Mouse (Mus musculus) frontal cortex, postnatal 36 days (tissue): ENCODE results near the gene Hspa1a.
A peak's percentile ranks its signal among the peaks of the same experiment; 100 is the strongest.
"Not testable (repeated sequence)": the region's sequence is repeated elsewhere in the genome, so short reads cannot be mapped to it uniquely, and the experiment has no call there.

Experiments used
- DNase-seq, 2 experiments: peaks; one replicate each; pipeline ENCODE4 v3.0.0; 2022; ENCODE audit warnings: low spot score in 2 of 2

Gene Hspa1a

DNA sequence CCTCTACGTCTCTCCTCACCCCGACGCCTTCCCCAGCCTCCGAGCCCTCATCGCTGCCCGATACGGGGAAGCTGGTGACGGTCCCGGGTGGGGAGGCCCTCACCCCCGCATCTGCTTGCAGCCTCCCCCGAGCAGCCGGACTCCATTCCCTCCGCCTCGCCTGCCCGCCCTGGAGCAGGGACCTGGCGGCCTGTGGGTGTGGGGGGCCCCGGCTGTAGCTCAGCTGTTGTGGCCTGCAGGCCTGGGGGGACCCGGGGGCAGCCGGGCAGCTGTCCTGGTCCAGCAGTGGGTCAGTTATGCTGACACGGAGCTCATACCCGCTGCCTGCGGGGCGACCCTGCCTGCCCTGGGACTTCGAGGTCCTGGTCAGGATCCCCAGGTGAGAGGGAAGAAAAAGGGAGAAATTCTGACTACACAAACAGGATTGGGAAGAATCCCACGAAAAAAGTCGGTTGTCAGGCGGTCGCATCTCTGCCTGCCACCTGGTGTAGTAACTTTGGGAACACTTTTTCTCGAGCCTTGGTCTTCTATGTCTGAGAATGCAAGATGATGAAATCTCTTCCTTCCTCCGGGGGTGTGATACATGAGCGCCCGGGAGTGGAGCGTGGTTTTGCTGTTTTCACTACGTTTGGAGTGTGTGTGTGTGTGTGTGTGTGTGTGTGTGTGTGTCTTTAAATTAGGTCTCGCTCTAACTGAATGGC is 29.6 kb upstream of the Hspa1a start:
- DNase-seq: peak; percentile 15 to 40

DNA sequence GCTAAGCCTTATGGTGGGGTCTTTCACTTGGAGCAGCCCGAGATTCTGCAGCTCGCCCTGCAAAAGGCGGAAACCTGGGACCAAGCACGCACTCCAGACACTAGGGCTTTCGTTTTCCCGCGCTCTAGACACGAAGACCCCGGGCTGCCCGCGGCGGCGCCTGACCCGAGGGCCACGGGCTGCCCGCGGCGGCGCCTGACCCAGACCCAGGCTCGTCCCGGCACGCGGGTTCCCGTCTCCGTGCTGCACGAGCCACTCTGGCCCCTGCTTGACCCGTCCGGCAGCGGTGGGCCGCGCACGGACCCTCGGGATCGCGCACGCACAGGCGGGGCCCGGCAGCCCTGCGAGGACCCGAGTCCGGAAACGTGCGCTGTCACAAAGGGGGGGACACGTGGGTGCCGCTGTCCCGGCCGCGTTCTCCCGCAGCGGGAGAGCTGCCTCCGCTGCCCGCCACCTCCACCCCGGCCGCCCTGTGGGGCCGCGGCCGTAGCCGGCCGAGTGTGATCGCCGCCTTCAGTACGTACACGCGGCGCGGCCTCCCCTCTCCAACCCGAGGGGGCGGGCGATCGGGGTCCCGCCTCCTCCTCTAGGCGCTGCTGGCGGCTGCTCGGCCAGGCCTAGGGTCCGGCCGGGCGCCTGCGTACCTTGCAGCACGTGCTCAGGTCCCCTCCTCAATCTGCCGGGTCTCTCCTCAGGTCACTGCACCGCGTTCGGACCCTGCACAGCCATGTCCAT is 28.9 kb upstream of the Hspa1a start, which contains the start of gene Vars:
TSS of gene Vars (plus strand) at position 271 of the 735 bp plus-strand sequence.
- peak; percentile 77 to 81 for DNase-seq

DNA sequence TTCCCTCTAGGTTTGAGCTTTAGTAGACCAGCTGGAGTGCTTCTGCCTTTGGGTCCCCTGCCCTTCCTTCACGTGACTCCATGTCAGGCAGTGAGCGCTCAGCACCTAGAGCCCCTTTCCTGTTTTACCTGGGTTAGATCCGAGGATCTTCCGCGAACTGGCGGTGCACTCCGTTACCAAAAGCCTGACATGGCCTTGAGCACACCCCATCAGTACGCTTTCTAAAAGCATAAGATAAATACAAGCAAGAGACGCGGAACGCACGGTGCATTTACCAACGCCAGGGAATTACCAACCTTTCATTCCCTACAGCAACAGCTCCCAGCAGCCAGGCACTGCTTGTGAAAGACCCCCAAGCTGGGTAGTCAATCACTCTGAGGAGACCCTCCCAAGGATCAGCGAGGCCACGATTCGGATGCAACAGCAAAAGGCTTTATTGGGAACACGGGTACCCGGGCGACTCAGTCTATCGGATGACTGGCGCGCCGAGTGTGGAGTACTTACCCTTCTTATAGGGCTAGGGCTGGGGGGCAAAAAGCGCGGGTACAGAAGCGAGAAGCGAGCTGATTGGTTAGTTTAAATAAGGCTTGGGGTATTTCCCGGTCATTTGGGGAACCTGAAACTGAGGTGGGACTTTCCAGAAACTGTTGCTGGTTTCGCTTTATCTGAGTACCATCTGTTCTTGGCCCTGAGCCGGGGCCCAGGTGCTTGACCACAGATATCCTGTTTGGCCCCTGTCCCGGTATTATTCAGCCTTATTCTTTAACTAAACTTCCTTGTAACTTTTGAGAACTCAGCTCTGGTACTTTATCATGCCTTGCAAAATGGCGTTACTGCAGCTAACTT is 28.1 kb upstream of the Hspa1a start:
- DNase-seq: not testable (repeated sequence)

DNA sequence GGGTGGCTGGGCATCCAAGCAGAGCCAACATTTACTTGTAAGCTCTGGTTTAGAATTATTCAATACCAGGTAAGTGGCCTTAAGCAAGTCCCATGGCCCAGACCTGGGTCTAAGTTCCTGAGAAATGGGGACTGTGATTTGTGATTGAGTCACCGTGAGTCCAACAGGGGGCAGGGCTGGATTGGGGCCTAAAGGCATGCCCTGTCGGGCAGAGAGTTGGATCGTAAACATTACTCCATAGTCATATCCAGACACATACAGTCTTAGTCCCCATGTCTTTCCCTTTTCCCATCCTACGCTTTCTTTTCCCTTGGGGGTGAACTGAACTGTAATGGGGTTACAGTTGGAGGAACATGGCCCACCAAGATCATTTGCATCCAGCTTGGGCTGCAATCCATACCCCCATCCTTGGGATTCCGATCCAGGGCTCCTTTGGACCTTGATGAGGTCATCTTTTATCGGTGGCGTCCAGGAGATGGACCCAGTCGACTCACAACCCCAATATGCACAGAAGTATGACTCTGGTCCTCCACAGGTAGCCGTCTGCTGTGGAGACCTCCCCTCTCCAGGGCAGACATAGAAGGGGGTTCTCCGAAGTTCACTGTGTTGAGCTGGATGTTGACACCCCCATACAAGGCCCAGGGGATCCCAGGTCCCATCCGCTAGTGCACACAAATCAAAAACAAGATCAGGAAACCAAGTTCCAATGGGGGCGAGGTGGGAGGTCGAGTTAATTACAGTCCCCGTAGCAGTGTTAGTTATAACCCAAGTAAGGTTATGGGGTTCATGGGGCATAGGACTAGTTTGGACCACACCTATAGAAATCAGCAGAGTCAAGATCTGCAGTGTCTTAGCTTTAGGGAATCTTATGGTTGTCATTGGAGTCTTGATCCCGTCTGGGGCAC is 26.8 kb upstream of the Hspa1a start:
- DNase-seq: no peak

DNA sequence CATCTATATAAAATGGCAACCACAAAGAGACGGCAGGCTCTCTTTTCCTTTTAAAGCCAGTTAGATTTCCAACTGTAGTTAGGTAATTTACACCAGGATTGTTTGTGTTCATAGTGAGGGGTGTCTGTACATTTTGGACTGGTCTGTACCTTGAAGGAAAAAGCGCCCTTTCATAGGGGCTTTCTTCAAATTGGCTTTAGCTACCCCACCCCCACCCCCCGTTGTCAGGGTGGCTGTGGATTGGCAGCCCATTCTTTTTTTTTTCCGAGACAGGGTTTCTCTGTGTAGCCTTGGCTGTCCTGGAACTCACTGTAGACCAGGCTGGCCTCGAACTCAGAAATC is 25.2 kb upstream of the Hspa1a start:
- no peak for DNase-seq

DNA sequence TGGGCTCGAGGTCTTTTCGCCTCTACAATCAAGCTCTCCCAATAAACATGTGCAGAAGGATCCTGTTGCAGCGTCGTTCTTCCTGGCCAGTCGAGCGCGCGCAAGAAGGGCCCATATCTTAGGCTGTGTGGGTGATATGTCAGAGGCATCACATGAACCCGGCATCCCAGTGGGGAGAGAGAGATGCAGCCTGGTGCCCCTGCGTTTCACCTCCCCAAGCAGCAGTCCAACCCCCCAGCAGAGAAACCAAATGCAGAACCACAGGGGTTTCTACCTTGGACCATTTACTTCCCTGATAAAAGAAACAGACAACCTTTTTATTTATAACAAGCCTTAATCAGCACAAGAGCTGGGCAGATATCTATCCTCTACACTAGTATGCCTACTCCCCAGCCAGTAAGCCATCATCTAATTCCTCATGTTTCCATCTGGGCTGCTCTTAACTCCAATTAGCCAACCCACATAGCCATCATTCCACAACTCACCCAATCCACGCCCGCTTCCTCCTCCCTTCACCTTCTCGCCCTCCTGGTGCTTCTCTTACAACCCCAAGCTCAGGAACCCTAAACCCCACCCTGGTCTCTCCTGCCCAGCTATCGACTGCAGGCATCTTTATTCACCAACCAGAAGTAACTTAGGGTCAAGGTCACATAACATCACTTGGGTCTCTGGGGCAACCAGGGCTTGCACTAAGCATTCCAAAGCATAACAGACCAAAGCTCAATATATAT is 24.6 kb upstream of the Hspa1a start:
- no peak for DNase-seq

DNA sequence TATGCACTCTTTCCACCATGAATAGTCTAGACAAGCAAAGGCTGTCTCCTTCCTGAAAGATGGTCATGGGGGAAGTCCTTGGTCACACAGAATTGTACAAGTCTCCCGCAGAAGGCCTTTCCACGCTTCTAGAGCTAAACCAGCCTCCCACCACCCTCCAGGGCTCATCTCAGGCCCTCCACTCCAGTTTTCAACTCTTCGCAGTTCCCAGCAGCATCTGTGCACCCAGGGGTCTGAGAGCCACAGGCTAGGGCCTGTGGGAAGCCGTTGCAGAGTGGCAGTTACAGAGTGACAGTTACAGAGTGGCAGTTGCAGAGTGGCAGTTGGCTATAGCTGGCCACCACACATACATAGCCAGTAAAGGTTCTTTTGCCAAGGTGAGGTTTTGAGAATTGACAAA is 24.0 kb upstream of the Hspa1a start:
- not testable (repeated sequence) for DNase-seq

DNA sequence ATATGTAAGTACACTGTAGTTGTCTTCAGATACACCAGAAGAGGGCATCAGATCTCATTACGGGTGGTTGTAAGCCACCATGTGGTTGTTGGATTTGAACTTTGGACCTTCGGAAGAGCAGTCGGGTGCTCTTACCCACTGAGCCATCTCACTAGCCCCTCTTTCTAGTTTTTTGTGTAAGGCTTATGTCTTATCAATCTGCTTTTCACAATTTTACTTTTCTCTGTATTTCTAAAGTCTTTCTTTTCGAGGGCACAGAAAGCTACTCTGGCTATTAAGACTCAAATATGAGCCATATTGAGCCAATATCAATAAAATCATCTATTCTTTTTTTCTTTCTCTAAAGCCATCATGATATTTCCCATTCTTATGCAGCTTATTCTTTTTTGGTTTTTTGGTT is 23.2 kb upstream of the Hspa1a start:
- not testable (repeated sequence) for DNase-seq

DNA sequence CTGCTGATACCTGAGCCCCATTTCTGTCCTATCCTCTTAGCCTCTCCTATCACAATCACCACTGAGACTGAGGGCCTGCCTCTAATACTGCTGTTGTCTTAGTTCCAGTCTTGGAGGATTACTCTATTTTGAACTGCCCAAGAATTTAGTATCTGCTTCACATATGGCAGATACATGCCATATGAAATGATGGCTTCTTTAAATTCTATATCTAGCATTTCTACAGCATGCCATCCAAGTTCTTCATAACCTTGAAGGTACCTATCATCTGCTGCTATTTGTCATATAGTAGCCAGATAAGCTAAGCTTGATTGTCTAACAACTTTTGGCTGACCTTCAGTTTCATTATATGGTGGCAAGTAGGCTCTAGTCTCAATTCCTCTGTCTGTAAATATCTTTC is 22.8 kb upstream of the Hspa1a start:
- no peak for DNase-seq

DNA sequence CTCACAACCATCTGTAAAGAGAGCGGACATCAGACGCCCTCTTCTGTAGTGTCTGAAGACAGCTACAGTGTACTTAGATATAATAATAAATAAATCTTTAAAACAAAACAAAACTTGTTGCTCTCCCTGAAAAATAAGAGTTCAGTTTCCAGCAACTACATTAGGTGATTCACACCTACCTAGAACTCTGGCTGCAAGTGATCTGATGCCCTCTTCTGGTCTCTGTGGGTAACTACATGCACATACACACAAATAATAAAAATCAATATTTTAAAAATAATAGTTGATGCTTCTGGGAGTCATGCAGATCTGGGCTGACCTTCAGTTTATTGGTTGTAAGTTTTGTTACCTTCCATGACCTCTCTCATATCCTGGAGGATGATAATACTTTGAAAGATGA is 12.3 kb upstream of the Hspa1a start:
- no peak for DNase-seq

DNA sequence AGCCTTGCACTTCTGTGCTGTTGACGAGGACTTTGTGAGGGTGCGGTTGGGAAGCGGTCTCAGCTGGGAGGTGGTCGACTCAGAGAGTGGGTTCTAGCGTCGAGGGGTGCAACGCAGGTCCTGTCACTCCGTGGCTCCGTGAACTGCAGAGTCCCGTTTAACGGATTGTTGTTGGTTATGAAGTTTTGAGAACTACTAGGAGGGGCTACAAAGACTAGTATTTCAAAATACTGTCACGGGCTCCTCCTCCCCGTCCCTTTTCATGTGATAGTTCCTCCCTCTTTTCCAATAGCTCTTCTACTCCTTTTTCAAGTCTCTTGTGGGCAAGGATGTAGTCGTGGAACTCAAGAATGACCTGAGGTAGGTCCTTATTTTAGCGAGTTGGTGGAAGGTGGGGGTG is 10.4 kb upstream of the Hspa1a start:
- no peak for DNase-seq

DNA sequence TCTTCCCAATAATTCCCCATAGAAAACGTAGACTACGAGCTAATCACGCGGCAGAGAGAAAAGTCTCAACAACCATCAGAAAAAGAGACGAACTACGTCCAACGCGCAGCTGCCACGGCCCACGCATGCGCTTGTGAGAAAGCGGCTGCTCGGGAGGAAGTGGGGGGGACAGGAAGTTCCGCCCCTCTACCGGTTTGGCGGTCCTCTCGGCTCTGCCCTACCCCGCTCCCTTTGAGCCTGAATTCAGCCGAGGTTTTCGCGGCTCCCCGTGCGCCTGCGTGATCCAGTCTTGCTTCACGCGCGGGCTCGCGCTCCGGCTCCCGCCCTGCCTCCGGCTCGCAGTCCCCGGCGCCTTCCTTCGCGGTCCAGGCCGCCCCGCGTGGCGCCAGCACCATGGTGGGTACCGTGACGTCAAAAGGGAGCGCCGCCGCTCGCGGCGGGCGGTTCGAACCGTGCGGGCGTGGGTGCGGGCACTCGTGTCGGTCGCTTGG is 9.8 kb upstream of the Hspa1a start, which contains the start of gene Lsm2:
TSS of gene Lsm2 (plus strand) at position 173 of the 491 bp plus-strand sequence.
- peak; percentile 95 to 96 for DNase-seq

DNA sequence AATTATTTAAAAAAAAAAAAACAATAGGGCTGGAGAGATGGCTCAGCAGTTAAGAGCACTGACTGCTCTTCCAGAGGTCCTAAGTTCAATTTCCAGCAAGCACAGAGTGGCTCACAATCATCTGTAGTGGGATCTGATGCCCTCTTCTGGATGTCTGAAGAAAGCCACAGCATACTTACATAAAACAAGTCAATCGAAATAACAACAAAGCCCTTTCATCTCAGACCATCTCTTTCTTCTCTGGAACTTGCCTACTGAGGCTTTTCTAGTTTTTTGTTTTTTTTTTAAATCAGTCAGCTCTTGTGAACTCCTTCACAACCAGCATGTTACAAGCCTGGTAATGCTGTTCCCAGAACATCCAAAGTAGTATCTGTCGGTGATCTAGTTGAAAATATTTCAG is 8.7 kb upstream of the Hspa1a start:
- DNase-seq: peak in 1 of 2 experiments; percentile 57

DNA sequence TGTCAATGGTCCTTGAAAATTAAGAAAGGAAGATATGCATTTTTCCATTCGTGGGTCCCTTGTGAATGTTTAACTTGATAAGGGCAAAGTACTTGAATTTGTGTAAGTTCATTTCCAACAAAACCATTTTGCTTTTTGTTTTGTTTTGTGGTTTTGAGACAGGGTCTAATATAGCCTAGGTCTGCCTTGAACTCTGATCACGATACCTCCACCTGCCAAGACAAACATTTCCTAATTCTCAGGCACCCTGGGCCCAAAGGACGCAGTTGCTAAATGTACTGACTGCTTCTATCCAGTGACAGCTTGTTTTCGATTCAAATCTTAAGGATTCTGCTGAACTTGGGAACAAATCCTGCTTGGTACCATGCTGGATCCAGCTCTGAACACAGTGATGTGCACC is 7.7 kb upstream of the Hspa1a start:
- no peak for DNase-seq

DNA sequence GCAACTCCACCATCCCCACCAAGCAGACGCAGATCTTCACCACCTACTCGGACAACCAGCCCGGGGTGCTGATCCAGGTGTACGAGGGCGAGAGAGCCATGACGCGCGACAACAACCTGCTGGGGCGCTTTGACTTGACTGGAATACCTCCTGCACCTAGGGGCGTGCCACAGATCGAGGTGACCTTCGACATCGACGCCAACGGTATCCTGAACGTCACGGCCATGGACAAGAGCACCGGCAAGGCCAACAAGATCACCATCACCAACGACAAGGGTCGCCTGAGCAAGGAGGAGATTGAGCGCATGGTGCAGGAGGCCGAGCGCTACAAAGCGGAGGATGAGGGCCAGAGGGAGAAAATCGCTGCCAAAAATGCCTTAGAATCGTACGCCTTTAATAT is 6.3 kb upstream of the Hspa1a start:
- DNase-seq: no peak

DNA sequence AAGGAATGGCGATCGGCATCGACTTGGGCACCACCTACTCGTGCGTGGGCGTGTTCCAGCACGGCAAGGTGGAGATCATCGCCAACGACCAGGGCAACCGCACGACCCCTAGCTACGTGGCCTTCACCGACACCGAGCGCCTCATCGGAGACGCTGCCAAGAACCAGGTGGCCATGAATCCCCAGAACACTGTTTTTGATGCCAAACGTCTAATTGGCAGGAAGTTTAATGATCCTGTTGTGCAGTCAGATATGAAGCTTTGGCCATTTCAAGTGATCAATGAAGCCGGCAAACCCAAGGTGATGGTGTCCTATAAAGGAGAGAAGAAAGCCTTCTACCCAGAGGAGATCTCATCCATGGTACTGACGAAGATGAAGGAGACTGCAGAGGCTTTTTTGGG is 5.0 kb upstream of the Hspa1a start:
- no peak for DNase-seq

DNA sequence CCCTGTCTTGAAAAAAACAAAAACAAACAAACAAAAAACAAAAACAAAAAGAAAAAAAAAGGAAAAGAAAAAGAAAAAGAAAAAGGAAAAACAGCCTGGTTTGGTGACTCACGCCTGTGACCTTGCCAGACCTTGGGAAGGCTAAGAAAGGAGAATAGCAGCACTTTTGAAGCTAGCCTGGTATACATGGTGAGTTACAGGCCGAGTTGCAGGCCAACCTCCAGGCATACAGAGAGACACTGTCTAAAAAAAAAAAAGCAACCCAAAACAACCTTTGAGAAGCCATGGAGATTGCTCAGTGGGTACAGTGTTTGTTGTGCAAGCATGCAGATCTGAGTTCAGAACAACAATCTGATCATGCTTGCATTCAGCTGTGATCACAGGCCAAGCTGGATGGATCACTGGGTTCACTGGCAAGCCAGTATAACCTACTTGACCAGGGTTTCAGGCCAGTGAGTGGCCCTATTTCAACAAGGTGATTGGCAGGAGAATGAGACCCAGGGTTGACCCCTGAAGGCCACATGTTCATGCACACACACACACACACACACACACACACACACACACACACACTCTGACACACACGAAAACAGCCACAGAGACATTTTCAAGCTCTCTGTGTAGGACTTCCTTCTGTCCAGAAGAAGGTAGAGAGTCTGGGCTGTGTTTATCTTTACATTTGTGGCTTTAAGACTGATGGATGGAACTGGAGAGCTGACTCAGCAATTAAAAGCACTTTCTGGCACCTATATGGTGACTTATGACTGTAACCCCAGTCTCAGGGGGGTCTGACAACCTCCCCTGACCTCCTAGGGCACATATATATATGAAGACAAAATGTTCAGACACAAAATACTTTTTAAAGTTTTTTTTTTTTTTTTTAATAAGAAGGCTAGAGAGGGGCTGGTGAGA is 3.9 kb upstream of the Hspa1a start:
- DNase-seq: no peak

DNA sequence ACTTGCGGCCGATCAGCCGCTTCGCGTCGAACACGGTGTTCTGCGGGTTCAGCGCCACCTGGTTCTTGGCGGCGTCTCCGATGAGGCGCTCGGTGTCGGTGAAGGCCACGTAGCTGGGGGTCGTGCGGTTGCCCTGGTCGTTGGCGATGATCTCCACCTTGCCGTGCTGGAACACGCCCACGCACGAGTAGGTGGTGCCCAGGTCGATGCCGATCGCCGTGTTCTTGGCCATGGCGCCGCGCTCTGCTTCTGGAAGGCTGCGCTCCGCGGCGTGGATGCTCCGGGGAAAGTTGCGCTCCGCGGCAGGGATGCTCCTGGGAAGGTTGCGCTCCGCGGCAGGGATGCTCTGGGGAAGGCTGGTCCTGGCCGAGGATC is 275 bp downstream of the Hspa1a start:
- not testable (repeated sequence) for DNase-seq

DNA sequence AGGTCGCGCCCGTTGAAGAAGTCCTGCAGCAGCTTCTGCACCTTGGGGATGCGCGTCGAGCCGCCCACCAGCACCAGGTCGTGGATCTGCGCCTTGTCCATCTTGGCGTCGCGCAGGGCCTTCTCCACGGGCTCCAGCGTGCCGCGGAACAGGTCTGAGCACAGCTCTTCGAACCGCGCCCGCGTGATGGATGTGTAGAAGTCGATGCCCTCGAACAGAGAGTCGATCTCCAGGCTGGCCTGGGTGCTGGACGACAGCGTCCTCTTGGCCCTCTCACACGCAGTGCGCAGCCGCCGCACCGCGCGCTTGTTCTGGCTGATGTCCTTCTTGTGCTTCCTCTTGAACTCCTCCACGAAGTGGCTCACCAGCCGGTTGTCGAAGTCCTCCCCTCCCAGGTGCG is 1.1 kb downstream of the Hspa1a start:
- not testable (repeated sequence) for DNase-seq
